In genomic region chr9:114527085-114527484, GRCm38 (mm10) we compare ENCODE assay signal across 9 mouse cellular contexts. TPM values are rescaled to one million over a fixed set of nuclear protein-coding genes. Genes with fewer than 3 reads are reported as not detected.
DNase-seq lines count a peak whose midpoint lies in the region; ATAC-seq and TF ChIP-seq lines count a peak whose summit lies in the region.
"Had no signal": no experiment of that assay in that cellular context is flagged by ENCODE, and none has a peak within 500 bp of the region (broad histone marks: within the 10 kb centered on the region; RNA-seq: fewer than 3 reads in every experiment).

No protein-coding gene starts in this region.

- no peak for TF ChIP-seq POLR2A in thymus, adult 2 months (IDR thresholded peaks at IDR 0.05; ENCODE audit: control insufficient read depth, extremely low read depth, insufficient read depth, low read length, poor library complexity)

- WGBS in heart, embryonic 15.5 days = 7% methylated on average over 16 of the region's 16 CpGs
- 4% methylated on average over 16 of the region's 16 CpGs for WGBS in kidney, embryonic 16.5 days
- 12% methylated on average over 16 of the region's 16 CpGs for WGBS in thymus, adult 2 months

- peaks cover 26% of the 10 kb centered on the region for H3K4me1 ChIP-seq in heart, embryonic 15.5 days (replicated peaks)
- H3K4me1 ChIP-seq in kidney, embryonic 16.5 days (ENCODE audit: insufficient read depth, low read length) = peaks cover 60% of the 10 kb centered on the region
- peaks cover 5% of the 10 kb centered on the region for H3K4me1 ChIP-seq in thymus, adult 2 months (replicated peaks; ENCODE audit: control insufficient read depth, insufficient read depth, low read length)

- H3K36me3 ChIP-seq in heart, embryonic 15.5 days = no peaks in the 10 kb centered on the region
- H3K36me3 ChIP-seq in kidney, embryonic 16.5 days (ENCODE audit: insufficient read depth, low read length) = no peaks in the 10 kb centered on the region
- H3K36me3 ChIP-seq in thymus, adult 2 months (ENCODE audit: control insufficient read depth, insufficient read depth, low read length) = no peaks in the 10 kb centered on the region

- peak overlapping the region; percentile 51 for H3K4me2 ChIP-seq in heart, embryonic 15.5 days
- H3K4me2 ChIP-seq in kidney, embryonic 16.5 days (replicated peaks; ENCODE audit: low read depth, low read length) = peak overlapping the region; percentile 54

- H3K9me3 ChIP-seq in heart, embryonic 15.5 days (replicated peaks) = no peaks in the 10 kb centered on the region
- H3K9me3 ChIP-seq in kidney, embryonic 16.5 days (ENCODE audit: low read length) = no peaks in the 10 kb centered on the region

- H3K4me3 ChIP-seq in heart, embryonic 15.5 days = peak overlapping the region; percentile 23
- peak overlapping the region; percentile 27 for H3K4me3 ChIP-seq in kidney, embryonic 16.5 days (ENCODE audit: low read length)
- peak overlapping the region; percentile 5; the same call in 1 of the 2 replicates for H3K4me3 ChIP-seq in thymus, adult 2 months (ENCODE audit: control insufficient read depth, insufficient read depth, low read length)
- H3K4me3 ChIP-seq in layer of hippocampus, adult 2 months = no peak overlapping the region

- ATAC-seq in heart, embryonic 15.5 days (replicated peaks; ENCODE audit: insufficient number of reproducible peaks, insufficient read depth, low FRiP score, low read depth) = 0 out of 2 replicates have a peak, but pooled peaks have one; percentile 15
- peak; percentile 49; the same call in 1 of the 2 replicates for ATAC-seq in kidney, embryonic 16.5 days (ENCODE audit: low FRiP score, low TSS enrichment)

- H3K9ac ChIP-seq in heart, embryonic 15.5 days = 0 out of 2 replicates have a peak overlapping the region, but pooled peaks have one; percentile 15
- peak overlapping the region; percentile 42 for H3K9ac ChIP-seq in kidney, embryonic 16.5 days (replicated peaks; ENCODE audit: low read length)

- TF ChIP-seq CTCF in thymus, adult 2 months (IDR thresholded peaks at IDR 0.05; ENCODE audit: borderline replicate concordance, control insufficient read depth, extremely low read depth, insufficient read depth, low read length, poor library complexity) = no peak
- TF ChIP-seq CTCF in layer of hippocampus, adult 2 months (conservative IDR thresholded peaks at IDR 0.05) = no peak

- no peak overlapping the region for H3K27ac ChIP-seq in heart, embryonic 15.5 days
- H3K27ac ChIP-seq in kidney, embryonic 16.5 days (ENCODE audit: low read length) = peak overlapping the region; percentile 85
- H3K27ac ChIP-seq in thymus, adult 2 months (ENCODE audit: control insufficient read depth, insufficient read depth, low read length) = no peak overlapping the region
- no peak overlapping the region for H3K27ac ChIP-seq in layer of hippocampus, adult 2 months

- H3K27me3 ChIP-seq in heart, embryonic 15.5 days = no peaks in the 10 kb centered on the region
- H3K27me3 ChIP-seq in kidney, embryonic 16.5 days (ENCODE audit: insufficient read depth, low read length) = no peaks in the 10 kb centered on the region
- no peaks in the 10 kb centered on the region for H3K27me3 ChIP-seq in thymus, adult 2 months (ENCODE audit: control insufficient read depth, insufficient read depth, low read length)

- DNase-seq in adrenal gland, adult (ENCODE audit: inconsistent age in 2 of 2, low spot score in 1 of 2) = peak; percentile 55 to 70
- no peak for DNase-seq in adrenal gland, postnatal 4 days (ENCODE audit: low spot score in 2 of 2)
- DNase-seq in embryo, embryonic 11.5 days (ENCODE audit: low read depth, low spot score) = peak; percentile 56
- DNase-seq in lung, postnatal 36 days = peak; percentile 78
- peak; percentile 72 for DNase-seq in thymus, adult 2 months
- DNase-seq in layer of hippocampus, adult 2 months (ENCODE audit: low spot score in 2 of 2) = no peak

RNA-seq across cellular contexts. Expression of gene C130032M10Rik, which starts 11.6 kb away (rescaled TPM):
- not detected for total RNA-seq in adrenal gland, postnatal 4 days (2021)
- 1.3 and 1.7 TPM in 2 replicates for polyA plus RNA-seq in heart, embryonic 15.5 days (2015; fragmentation: Nextera tagmentation; extraction: Ambion mirVana)
- 0.22 and 0.36 TPM in 2 replicates for polyA plus RNA-seq in kidney, embryonic 16.5 days (2015; fragmentation: Nextera tagmentation; extraction: Ambion mirVana)
- polyA plus RNA-seq in thymus, adult 2 months (2012; rRNA removed) = not detected in 2 replicates
- total RNA-seq in layer of hippocampus, adult 2 months (2021) = not detected
- total RNA-seq: liver, adult 2 months had no signal
- polyA plus RNA-seq: liver, adult 2 months had no signal

RNA-seq across cellular contexts. Expression of gene Ccr4, which starts 22.4 kb away (rescaled TPM):
- not detected for total RNA-seq in adrenal gland, postnatal 4 days (2021)
- 0.57 TPM in 1 of 2 replicates, not detected in the other for polyA plus RNA-seq in heart, embryonic 15.5 days (2015; fragmentation: Nextera tagmentation; extraction: Ambion mirVana)
- 0.49 and 1.4 TPM in 2 replicates for polyA plus RNA-seq in kidney, embryonic 16.5 days (2015; fragmentation: Nextera tagmentation; extraction: Ambion mirVana)
- 88.6 and 94.5 TPM in 2 replicates for polyA plus RNA-seq in thymus, adult 2 months (2012; rRNA removed)
- not detected for total RNA-seq in layer of hippocampus, adult 2 months (2021)

RNA-seq across cellular contexts. Expression of gene Trim71, which starts 37.1 kb away (rescaled TPM):
- total RNA-seq in adrenal gland, postnatal 4 days (2021) = under 1 TPM in 1 of 2 experiments, not detected in 1; 0.36 TPM
- 0.05 and 0.10 TPM in 2 replicates for polyA plus RNA-seq in heart, embryonic 15.5 days (2015; fragmentation: Nextera tagmentation; extraction: Ambion mirVana)
- 0.69 and 0.89 TPM in 2 replicates for polyA plus RNA-seq in kidney, embryonic 16.5 days (2015; fragmentation: Nextera tagmentation; extraction: Ambion mirVana)
- 0.03 TPM in 1 of 2 replicates, not detected in the other for polyA plus RNA-seq in thymus, adult 2 months (2012; rRNA removed)
- total RNA-seq in layer of hippocampus, adult 2 months (2021) = 1 to 10 TPM; 1.3 to 1.4 TPM
- total RNA-seq: liver, adult 2 months had no signal
- polyA plus RNA-seq: liver, adult 2 months had no signal

Comparison
In these comparisons a context has a peak if more than half of its experiments do, and no peak if none do; other contexts are left out.
1. DNase-seq: peak in adrenal gland, adult (2 of 2), embryo, embryonic 11.5 days (single experiment), lung, postnatal 36 days (single experiment) and thymus, adult 2 months (single experiment); none in adrenal gland, postnatal 4 days (0 of 2) and layer of hippocampus, adult 2 months (0 of 2).
2. RNA of gene Ccr4, which starts 22.4 kb away (polyA plus RNA-seq): 88.6 to 94.5 TPM in thymus, adult 2 months; 0.49 to 1.4 TPM in kidney, embryonic 16.5 days and 0.57 TPM in heart, embryonic 15.5 days; every median in the first group is over 10 times any median in the second.